Mouse (Mus musculus) cerebellum, adult 2 months (tissue): ENCODE data around the gene Ltbp1.

Experiments
- CTCF ChIP-seq: fragments of 200-500 bp; IDR thresholded peaks from 2 replicates; pipeline ENCODE4 v1.5.1; 2011; ENCODE audit warnings: low read depth, mild to moderate bottlenecking, control low read depth, low read length, moderate library complexity, borderline replicate concordance; ENCODE audit not compliant: insufficient read depth
- POLR2A ChIP-seq: fragments of 200-500 bp; IDR thresholded peaks from 2 replicates; pipeline ENCODE4 v1.6.1; 2011; ENCODE audit warnings: low read length, control low read depth, borderline replicate concordance; ENCODE audit not compliant: insufficient read depth

- TF ChIP-seq POLR2A = no peak
- TF ChIP-seq CTCF = no peak
Observed at GRCm38 (mm10) chr17:75252540-75252939, 247.2 kb downstream of the Ltbp1 start.
